Mouse (Mus musculus): ENCODE measurements at regions not wholly inside any gene's neighbourhood (a gene's known extent, or its start where the extent isn't known, plus 50 kb on each side); places are given as distances from the start of the nearest gene placed in this dataset.
A peak's percentile ranks its signal among the peaks of the same experiment; 100 is the strongest.

GRCm38 (mm10) chr3:143134528-143134927 is 252.7 kb upstream of the Pkn2 start:
- no peak for ATAC-seq
- 70% methylated on average over 2 of the region's 2 CpGs for WGBS (ENCODE audit: insufficient replicate concordance)
- Histone ChIP-seq H3K4me3 (no peak overlapping the region), H3K27me3 (replicated peaks) (no peaks in the 10 kb centered on the region), H3K4me1 (no peaks in the 10 kb centered on the region), H3K9ac (no peak overlapping the region), H3K36me3 (no peaks in the 10 kb centered on the region), H3K4me2 (no peak overlapping the region), H3K9me3 (replicated peaks) (no peaks in the 10 kb centered on the region), H3K27ac (no peak overlapping the region)

GRCm38 (mm10) chr3:143107733-143108291 is 226.0 kb upstream of the Pkn2 start:
- no peaks in the 10 kb centered on the region for H3K36me3 ChIP-seq
- H3K4me3 ChIP-seq, result no peak overlapping the region
- H3K27ac ChIP-seq, result no peak overlapping the region
- no peak for ATAC-seq
- H3K4me2 ChIP-seq, result no peak overlapping the region
- no peaks in the 10 kb centered on the region for H3K9me3 ChIP-seq (replicated peaks)
- WGBS (ENCODE audit: insufficient replicate concordance), result 62% methylated on average over 13 of the region's 13 CpGs
- H3K27me3 ChIP-seq (replicated peaks), result peaks cover 4% of the 10 kb centered on the region
- no peaks in the 10 kb centered on the region for H3K4me1 ChIP-seq
- no peak overlapping the region for H3K9ac ChIP-seq

GRCm38 (mm10) chr3:143104734-143105133 is 222.9 kb upstream of the Pkn2 start:
- no peak overlapping the region for H3K27ac ChIP-seq
- ATAC-seq, result no peak
- H3K4me2 ChIP-seq, result no peak overlapping the region
- peaks cover 30% of the 10 kb centered on the region for H3K27me3 ChIP-seq (replicated peaks)
- 17% methylated on average over 2 of the region's 2 CpGs for WGBS (ENCODE audit: insufficient replicate concordance)
- no peak overlapping the region for H3K4me3 ChIP-seq
- H3K36me3 ChIP-seq, result no peaks in the 10 kb centered on the region
- H3K9ac ChIP-seq, result no peak overlapping the region
- H3K9me3 ChIP-seq (replicated peaks), result no peaks in the 10 kb centered on the region
- H3K4me1 ChIP-seq, result 0 out of 2 replicates have a peak, but pooled peaks cover 3% of the 10 kb centered on the region

- 41% methylated on average over 3 of the region's 3 CpGs for WGBS (ENCODE audit: insufficient replicate concordance)
- Histone ChIP-seq H3K27ac (no peak overlapping the region), H3K4me2 (no peak overlapping the region), H3K4me3 (no peak overlapping the region), H3K36me3 (no peaks in the 10 kb centered on the region), H3K4me1 (0 out of 2 replicates have a peak, but pooled peaks cover 3% of the 10 kb centered on the region), H3K27me3 (replicated peaks) (peaks cover 40% of the 10 kb centered on the region), H3K9me3 (replicated peaks) (no peaks in the 10 kb centered on the region), H3K9ac (no peak overlapping the region)
- ATAC-seq, result no peak
Observed at GRCm38 (mm10) chr3:143103333-143103732, 221.5 kb upstream of the Pkn2 start.

- no peak overlapping the region for H3K9ac ChIP-seq
- peak overlapping the region; percentile 46 for H3K4me3 ChIP-seq
- H3K27ac ChIP-seq, result no peak overlapping the region
- 3% methylated on average over 58 of the region's 59 CpGs for WGBS (ENCODE audit: insufficient replicate concordance)
- H3K27me3 ChIP-seq (replicated peaks), result peaks cover 40% of the 10 kb centered on the region
- no peaks in the 10 kb centered on the region for H3K36me3 ChIP-seq
- ATAC-seq, result no peak
- 0 out of 2 replicates have a peak, but pooled peaks cover 3% of the 10 kb centered on the region for H3K4me1 ChIP-seq
- H3K9me3 ChIP-seq (replicated peaks), result no peaks in the 10 kb centered on the region
- H3K4me2 ChIP-seq, result peak overlapping the region; percentile 60
Observed at GRCm38 (mm10) chr3:143100810-143101645, 219.2 kb upstream of the Pkn2 start.

GRCm38 (mm10) chr3:143100203-143100602 is 218.4 kb upstream of the Pkn2 start:
- Histone ChIP-seq H3K9me3 (replicated peaks) (no peaks in the 10 kb centered on the region), H3K4me1 (0 out of 2 replicates have a peak, but pooled peaks cover 3% of the 10 kb centered on the region), H3K36me3 (no peaks in the 10 kb centered on the region), H3K4me3 (no peak overlapping the region), H3K9ac (no peak overlapping the region), H3K27me3 (replicated peaks) (peaks cover 40% of the 10 kb centered on the region), H3K4me2 (peak overlapping the region; percentile 60; the same call in 1 of the 2 replicates), H3K27ac (no peak overlapping the region)
- WGBS (ENCODE audit: insufficient replicate concordance), result 60% methylated on average over 7 of the region's 7 CpGs
- no peak for ATAC-seq

GRCm38 (mm10) chr3:143092206-143092605 is 210.4 kb upstream of the Pkn2 start:
- H3K4me3 ChIP-seq, result no peak overlapping the region
- no peaks in the 10 kb centered on the region for H3K27me3 ChIP-seq (replicated peaks)
- H3K4me1 ChIP-seq, result no peaks in the 10 kb centered on the region
- no peaks in the 10 kb centered on the region for H3K9me3 ChIP-seq (replicated peaks)
- WGBS (ENCODE audit: insufficient replicate concordance), result 22% methylated on average over 4 of the region's 4 CpGs
- H3K36me3 ChIP-seq, result no peaks in the 10 kb centered on the region
- H3K4me2 ChIP-seq, result no peak overlapping the region
- H3K27ac ChIP-seq, result no peak overlapping the region
- no peak overlapping the region for H3K9ac ChIP-seq
- ATAC-seq, result no peak

- no peak overlapping the region for H3K27ac ChIP-seq
- H3K4me3 ChIP-seq, result no peak overlapping the region
- no peaks in the 10 kb centered on the region for H3K36me3 ChIP-seq
- H3K4me2 ChIP-seq, result no peak overlapping the region
- H3K27me3 ChIP-seq (replicated peaks), result no peaks in the 10 kb centered on the region
- 44% methylated on average over 9 of the region's 9 CpGs for WGBS (ENCODE audit: insufficient replicate concordance)
- H3K9ac ChIP-seq, result no peak overlapping the region
- ATAC-seq, result no peak
- H3K4me1 ChIP-seq, result no peaks in the 10 kb centered on the region
- no peaks in the 10 kb centered on the region for H3K9me3 ChIP-seq (replicated peaks)
Observed at GRCm38 (mm10) chr3:143090886-143091285, 209.1 kb upstream of the Pkn2 start.

GRCm38 (mm10) chr3:143090316-143090715 is 208.5 kb upstream of the Pkn2 start:
- H3K27me3 ChIP-seq (replicated peaks), result no peaks in the 10 kb centered on the region
- no peaks in the 10 kb centered on the region for H3K9me3 ChIP-seq (replicated peaks)
- H3K36me3 ChIP-seq, result no peaks in the 10 kb centered on the region
- no peak for ATAC-seq
- no peak overlapping the region for H3K9ac ChIP-seq
- no peak overlapping the region for H3K27ac ChIP-seq
- 62% methylated on average over 3 of the region's 3 CpGs for WGBS (ENCODE audit: insufficient replicate concordance)
- no peaks in the 10 kb centered on the region for H3K4me1 ChIP-seq
- H3K4me3 ChIP-seq, result no peak overlapping the region
- H3K4me2 ChIP-seq, result no peak overlapping the region

- WGBS (ENCODE audit: insufficient replicate concordance), result 44% methylated on average over 3 of the region's 3 CpGs
- Histone ChIP-seq H3K27me3 (replicated peaks) (no peaks in the 10 kb centered on the region), H3K27ac (no peak overlapping the region), H3K4me2 (no peak overlapping the region), H3K9me3 (replicated peaks) (no peaks in the 10 kb centered on the region), H3K4me3 (no peak overlapping the region), H3K4me1 (no peaks in the 10 kb centered on the region), H3K36me3 (no peaks in the 10 kb centered on the region), H3K9ac (no peak overlapping the region)
- ATAC-seq, result no peak
Observed at GRCm38 (mm10) chr3:143087786-143088185, 206.0 kb upstream of the Pkn2 start.

- Histone ChIP-seq H3K27me3 (replicated peaks) (no peaks in the 10 kb centered on the region), H3K9me3 (replicated peaks) (no peaks in the 10 kb centered on the region), H3K27ac (no peak overlapping the region), H3K4me1 (no peaks in the 10 kb centered on the region), H3K4me2 (no peak overlapping the region), H3K4me3 (no peak overlapping the region), H3K9ac (no peak overlapping the region), H3K36me3 (no peaks in the 10 kb centered on the region)
- 77% methylated on average over 7 of the region's 7 CpGs for WGBS (ENCODE audit: insufficient replicate concordance)
- no peak for ATAC-seq
Observed at GRCm38 (mm10) chr3:143078310-143078709, 196.5 kb upstream of the Pkn2 start.

GRCm38 (mm10) chr3:143071839-143072373 is 190.1 kb upstream of the Pkn2 start:
- Histone ChIP-seq H3K4me1 (no peaks in the 10 kb centered on the region), H3K9me3 (replicated peaks) (no peaks in the 10 kb centered on the region), H3K4me2 (no peak overlapping the region), H3K36me3 (no peaks in the 10 kb centered on the region), H3K4me3 (no peak overlapping the region), H3K9ac (no peak overlapping the region), H3K27ac (no peak overlapping the region), H3K27me3 (replicated peaks) (no peaks in the 10 kb centered on the region)
- ATAC-seq, result no peak
- WGBS (ENCODE audit: insufficient replicate concordance), result 74% methylated on average over 4 of the region's 4 CpGs
